Mouse (Mus musculus): ENCODE measurements at regions not wholly inside any gene's neighbourhood (a gene's known extent, or its start where the extent isn't known, plus 50 kb on each side); places are given as distances from the start of the nearest gene placed in this dataset.
"Not testable (repeated sequence)": the region's sequence is repeated elsewhere in the genome, so short reads cannot be mapped to it uniquely, and the experiment has no call there.

- DNase-seq, result no peak
These were observed 345.9 kb upstream of the Atp10a start for GRCm38 (mm10) chr7:58310096-58310495.

GRCm38 (mm10) chr7:58322381-58322780 is 333.6 kb upstream of the Atp10a start:
- no peak for DNase-seq

- DNase-seq, result no peak
These were observed 288.6 kb upstream of the Atp10a start for GRCm38 (mm10) chr7:58367384-58367783.

GRCm38 (mm10) chr7:58383401-58383800 is 272.6 kb upstream of the Atp10a start:
- DNase-seq, result no peak

GRCm38 (mm10) chr7:58388326-58388725 is 267.6 kb upstream of the Atp10a start:
- no peak for DNase-seq

- DNase-seq, result no peak
These were observed 263.4 kb upstream of the Atp10a start for GRCm38 (mm10) chr7:58392391-58393115.

GRCm38 (mm10) chr7:58397992-58398391 is 258.0 kb upstream of the Atp10a start:
- no peak for DNase-seq

- no peak for DNase-seq
These were observed 257.3 kb upstream of the Atp10a start for GRCm38 (mm10) chr7:58398558-58399144.

- peak; percentile 92 for DNase-seq
These were observed 256.8 kb upstream of the Atp10a start for GRCm38 (mm10) chr7:58399145-58399604.

- no peak for DNase-seq
These were observed 256.3 kb upstream of the Atp10a start for GRCm38 (mm10) chr7:58399651-58400050.

- DNase-seq, result no peak
These were observed 255.4 kb upstream of the Atp10a start for GRCm38 (mm10) chr7:58400594-58400993.

GRCm38 (mm10) chr7:58436888-58437625 is 218.9 kb upstream of the Atp10a start:
- no peak for DNase-seq

- no peak for DNase-seq
These were observed 213.3 kb upstream of the Atp10a start for GRCm38 (mm10) chr7:58442535-58443184.

GRCm38 (mm10) chr7:58443297-58443696 is 212.7 kb upstream of the Atp10a start:
- no peak for DNase-seq

GRCm38 (mm10) chr7:58445781-58446180 is 210.2 kb upstream of the Atp10a start:
- no peak for DNase-seq

GRCm38 (mm10) chr7:58446261-58446660 is 209.7 kb upstream of the Atp10a start:
- no peak for DNase-seq

- DNase-seq, result no peak
These were observed 207.2 kb upstream of the Atp10a start for GRCm38 (mm10) chr7:58448727-58449126.

GRCm38 (mm10) chr7:58451981-58452380 is 204.0 kb upstream of the Atp10a start:
- DNase-seq, result no peak

GRCm38 (mm10) chr7:58458146-58458545 is 197.8 kb upstream of the Atp10a start:
- DNase-seq, result not testable (repeated sequence)

GRCm38 (mm10) chr7:58460939-58461338 is 195.0 kb upstream of the Atp10a start:
- no peak for DNase-seq

- DNase-seq, result no peak
These were observed 182.8 kb upstream of the Atp10a start for GRCm38 (mm10) chr7:58473150-58473549.

GRCm38 (mm10) chr7:58475139-58475538 is 180.8 kb upstream of the Atp10a start:
- DNase-seq, result no peak

- no peak for DNase-seq
These were observed 167.7 kb upstream of the Atp10a start for GRCm38 (mm10) chr7:58488250-58488649.
